Mouse (Mus musculus) erythroblast, embryonic 14.5 days (primary cell): ENCODE measurements at regions not wholly inside any gene's neighbourhood (a gene's known extent, or its start where the extent isn't known, plus 50 kb on each side); places are given as distances from the start of the nearest gene placed in this dataset.

Experiments used
- GATA1 ChIP-seq: IDR thresholded peaks from 2 replicates; pipeline ENCODE4 v1.6.1; 2012; ENCODE audit warnings: low read length, inconsistent platforms, mixed read lengths
- TAL1 ChIP-seq: IDR thresholded peaks from 3 replicates; pipeline ENCODE4 v1.6.1; 2012; ENCODE audit warnings: low read length, inconsistent platforms, mixed read lengths

GRCm38 (mm10) chr2:46521147-46521965, 1404.2 kb upstream of the Zeb2 start:
- TF ChIP-seq TAL1 (no peak), GATA1 (no peak)
